Mouse (Mus musculus) fibroblast of lung, adult 2 months (primary cell): ENCODE results near the gene Ubqln4.
"Not testable (repeated sequence)": the region's sequence is repeated elsewhere in the genome, so short reads cannot be mapped to it uniquely, and the experiment has no call there.

Experiments used
- DNase-seq: peaks from one replicate; pipeline ENCODE4 v3.0.0-alpha.2; 2011; ENCODE audit warnings: low read depth

Gene Ubqln4

GRCm38 (mm10) chr3:88603714-88604161, 50.2 kb downstream of the Ubqln4 start:
- no peak for DNase-seq

- DNase-seq = no peak
These were observed 51.3 kb downstream of the Ubqln4 start for GRCm38 (mm10) chr3:88604863-88605262.

- not testable (repeated sequence) for DNase-seq
These were observed 52.1 kb downstream of the Ubqln4 start, which contains the start of gene Arhgef2 for GRCm38 (mm10) chr3:88605666-88606065. Arhgef2 (plus strand) TSS chr3:88605966.

GRCm38 (mm10) chr3:88607065-88607757, 53.7 kb downstream of the Ubqln4 start:
- no peak for DNase-seq

GRCm38 (mm10) chr3:88607758-88608138, 54.2 kb downstream of the Ubqln4 start:
- no peak for DNase-seq

GRCm38 (mm10) chr3:88609066-88609465, 55.5 kb downstream of the Ubqln4 start:
- no peak for DNase-seq

GRCm38 (mm10) chr3:88614418-88614817, 60.9 kb downstream of the Ubqln4 start:
- DNase-seq = no peak

- DNase-seq = no peak
These were observed 61.6 kb downstream of the Ubqln4 start for GRCm38 (mm10) chr3:88615117-88615516.

GRCm38 (mm10) chr3:88615902-88616391, 62.4 kb downstream of the Ubqln4 start:
- DNase-seq = peak; percentile 85

- no peak for DNase-seq
These were observed 63.5 kb downstream of the Ubqln4 start for GRCm38 (mm10) chr3:88616951-88617500.

- DNase-seq = no peak
These were observed 64.7 kb downstream of the Ubqln4 start for GRCm38 (mm10) chr3:88618074-88618871.
